Mouse (Mus musculus) limb, embryonic 14.5 days (tissue): ENCODE results near the gene Zc3hav1. TPM values are rescaled to one million over a fixed set of nuclear protein-coding genes. Genes with fewer than 3 reads are reported as not detected.

Experiments used
- ATAC-seq: fragments of 200-750 bp; cut with Nextera tagmentation; 2 replicates; pipeline ENCODE4 v1.8.0; 2017; ENCODE audit warnings: low read depth, moderate number of reproducible peaks, moderate TSS enrichment; ENCODE audit not compliant: low FRiP score
- DNase-seq: peaks from one replicate; pipeline ENCODE4 v3.0.0-alpha.2; 2015; ENCODE audit warnings: low spot score
- H3K27ac ChIP-seq: fragments of 300-500 bp; sonication (generic); replicated peaks from 2 replicates; pipeline ENCODE4 v1.5.1; 2014; ENCODE audit warnings: low read depth, mild to moderate bottlenecking, low read length, moderate library complexity, mixed read lengths
- H3K27me3 ChIP-seq: fragments of 300-500 bp; sonication (generic); 2 replicates; pipeline ENCODE4 v1.6.1; 2014; ENCODE audit warnings: low read length, mixed read lengths; ENCODE audit not compliant: control insufficient read depth, insufficient read depth
- H3K36me3 ChIP-seq: fragments of 300-500 bp; sonication (generic); 2 replicates; pipeline ENCODE4 v1.6.1; 2014; ENCODE audit warnings: mild to moderate bottlenecking, low read length, moderate library complexity, mixed read lengths; ENCODE audit not compliant: control insufficient read depth, insufficient read depth
- H3K4me1 ChIP-seq: fragments of 300-500 bp; sonication (generic); 2 replicates; pipeline ENCODE4 v1.6.1; 2014; ENCODE audit warnings: antibody characterized with exemption, low read length, mixed read lengths; ENCODE audit not compliant: control insufficient read depth, insufficient read depth
- H3K4me2 ChIP-seq: fragments of 300-500 bp; sonication (generic); replicated peaks from 2 replicates; pipeline ENCODE4 v1.6.1; 2014; ENCODE audit warnings: low read depth, mild to moderate bottlenecking, low read length, moderate library complexity; ENCODE audit not compliant: severe bottlenecking
- H3K4me3 ChIP-seq: fragments of 300-500 bp; sonication (generic); replicated peaks from 2 replicates; pipeline ENCODE4 v1.5.1; 2014; ENCODE audit warnings: low read length
- H3K9ac ChIP-seq: fragments of 300-500 bp; sonication (generic); 2 replicates; pipeline ENCODE4 v1.6.1; 2014; ENCODE audit warnings: mild to moderate bottlenecking, low read depth, low read length, moderate library complexity; ENCODE audit not compliant: severe bottlenecking
- H3K9me3 ChIP-seq: fragments of 300-500 bp; sonication (generic); 2 replicates; pipeline ENCODE4 v1.6.1; 2016; ENCODE audit warnings: low read length; ENCODE audit not compliant: control insufficient read depth
- POLR2A ChIP-seq: fragments of 200-500 bp; IDR thresholded peaks from 2 replicates; pipeline ENCODE4 v1.8.0; 2012; ENCODE audit warnings: inconsistent platforms, mild to moderate bottlenecking, moderate library complexity, borderline replicate concordance; ENCODE audit not compliant: insufficient read depth, insufficient read length; ENCODE audit errors: extremely low read depth
- WGBS: fragments of 180-500 bp; shearing (Covaris S2); extraction: QIAGEN DNeasy Blood & Tissue Kit; methylation state at CpG from one replicate; pipeline ENCODE4 v1.1.7; 2014; 5-methylcytosine and 5-hydroxymethylcytosine counted together
- polyA plus RNA-seq, 2 experiments: library from polyadenylated mRNA; depleted of rRNA in 1 of 2; stranded (reverse) in 1 of 2; unstranded in 1 of 2; fragments of >200 nt; fragmentation: Nextera tagmentation in 1 of 2; extraction: Ambion mirVana in 1 of 2; gene quantifications; 2 replicates each; pipeline versions ENCODE4 v1.2.1 to v1.2.3; 2012 to 2014

Zc3hav1 gene
- polyA plus RNA-seq, 2 experiments = 4.3 to 4.5 TPM

GRCm38 (mm10) chr6:38343581-38343980, 10.8 kb downstream of the Zc3hav1 start:
- no peaks in the 10 kb centered on the region for H3K27me3 ChIP-seq
- no peak overlapping the region for H3K27ac ChIP-seq
- 54% methylated on average over 3 of the region's 3 CpGs for WGBS
- no peaks in the 10 kb centered on the region for H3K36me3 ChIP-seq
- ATAC-seq (no peak), DNase-seq (no peak)
- no peak for TF ChIP-seq POLR2A
- H3K9ac ChIP-seq = no peak overlapping the region
- H3K4me2 ChIP-seq = no peak overlapping the region
- H3K4me3 ChIP-seq = no peak overlapping the region
- no peaks in the 10 kb centered on the region for H3K4me1 ChIP-seq
- H3K9me3 ChIP-seq = no peaks in the 10 kb centered on the region

- Histone ChIP-seq H3K27ac (no peak overlapping the region), H3K36me3 (no peaks in the 10 kb centered on the region), H3K4me2 (no peak overlapping the region), H3K27me3 (no peaks in the 10 kb centered on the region), H3K9me3 (no peaks in the 10 kb centered on the region), H3K9ac (no peak overlapping the region), H3K4me3 (no peak overlapping the region), H3K4me1 (no peaks in the 10 kb centered on the region)
- no peak for TF ChIP-seq POLR2A
- 72% methylated on average over 8 of the region's 8 CpGs for WGBS
- no peak for ATAC-seq
- no peak for DNase-seq
These were observed 11.8 kb downstream of the Zc3hav1 start for GRCm38 (mm10) chr6:38342666-38342992.

- no peak for DNase-seq
These were observed 12.4 kb downstream of the Zc3hav1 start for GRCm38 (mm10) chr6:38341751-38342665.

GRCm38 (mm10) chr6:38339078-38339477, 15.3 kb downstream of the Zc3hav1 start:
- no peak overlapping the region for H3K4me2 ChIP-seq
- no peaks in the 10 kb centered on the region for H3K4me1 ChIP-seq
- no peaks in the 10 kb centered on the region for H3K9me3 ChIP-seq
- TF ChIP-seq POLR2A = no peak
- WGBS = 59% methylated on average over 2 of the region's 2 CpGs
- H3K36me3 ChIP-seq = no peaks in the 10 kb centered on the region
- no peak overlapping the region for H3K27ac ChIP-seq
- H3K4me3 ChIP-seq = no peak overlapping the region
- ATAC-seq = no peak
- no peak overlapping the region for H3K9ac ChIP-seq
- DNase-seq = no peak
- H3K27me3 ChIP-seq = no peaks in the 10 kb centered on the region

More at GRCm38 (mm10) chr6:38341751-38342665, 12.4 kb downstream of the Zc3hav1 start:
- no peak overlapping the region for H3K27ac ChIP-seq
- no peak for TF ChIP-seq POLR2A
- no peak overlapping the region for H3K9ac ChIP-seq
- no peak overlapping the region for H3K4me2 ChIP-seq
- H3K4me1 ChIP-seq = no peaks in the 10 kb centered on the region
- no peaks in the 10 kb centered on the region for H3K36me3 ChIP-seq
- no peaks in the 10 kb centered on the region for H3K27me3 ChIP-seq
- ATAC-seq = no peak
- H3K9me3 ChIP-seq = no peaks in the 10 kb centered on the region
- H3K4me3 ChIP-seq = no peak overlapping the region
- 56% methylated on average over 11 of the region's 11 CpGs for WGBS

GRCm38 (mm10) chr6:38337951-38338350, 16.5 kb downstream of the Zc3hav1 start:
- DNase-seq (no peak), ATAC-seq (no peak)
- no peak overlapping the region for H3K4me2 ChIP-seq
- H3K4me1 ChIP-seq = no peaks in the 10 kb centered on the region
- 82% methylated on average over 6 of the region's 6 CpGs for whole genome bisulfite sequencing
- no peaks in the 10 kb centered on the region for H3K9me3 ChIP-seq
- no peak overlapping the region for H3K9ac ChIP-seq
- no peaks in the 10 kb centered on the region for H3K36me3 ChIP-seq
- no peak overlapping the region for H3K4me3 ChIP-seq
- no peak for TF ChIP-seq POLR2A
- no peaks in the 10 kb centered on the region for H3K27me3 ChIP-seq
- H3K27ac ChIP-seq = no peak overlapping the region
